Mouse (Mus musculus): Measurements from ENCODE around the gene Epb41. TPM values are rescaled to one million over a fixed set of nuclear protein-coding genes. Genes with fewer than 3 reads are reported as not detected.

Gene Epb41
- total and polyA plus RNA-seq, 3 experiments: 129 to 560 (median 152) TPM

DNA sequence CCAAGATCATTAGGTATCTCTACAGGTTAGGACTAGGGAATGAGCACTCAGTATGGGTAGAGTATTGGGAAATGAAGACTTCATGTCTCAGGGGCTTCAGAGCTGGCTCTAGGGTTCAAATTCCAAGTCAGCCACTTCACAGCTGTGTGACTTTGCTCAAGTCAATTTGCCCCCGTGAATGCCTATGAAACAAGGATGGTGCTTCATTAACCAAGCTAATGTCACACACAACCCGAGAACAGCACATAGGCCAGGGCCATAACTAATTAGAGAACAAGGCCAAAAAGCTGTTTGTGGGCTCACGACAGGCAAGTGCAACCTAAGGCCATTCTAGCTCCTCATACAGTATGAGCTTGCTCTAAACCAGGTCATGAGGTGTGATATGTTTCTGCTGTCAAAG, 3.0 kb downstream of the Epb41 start:
- Histone ChIP-seq H3K9me3 (replicated peaks) (no peaks in the 10 kb centered on the region), H3K27me3 (ENCODE audit: insufficient read depth, low read length) (no peaks in the 10 kb centered on the region), H3K4me3 (ENCODE audit: low read depth, low read length) (peak overlapping the region; percentile 51; the same call in 1 of the 2 replicates), H3K36me3 (replicated peaks) (peaks cover 62% of the 10 kb centered on the region), H3K4me1 (ENCODE audit: insufficient read depth, low read depth, low read length) (peaks cover 79% of the 10 kb centered on the region)
- TF ChIP-seq GATA1 (IDR thresholded peaks at IDR 0.05; ENCODE audit: borderline replicate concordance, low read length) (no peak), POLR2AphosphoS5 (IDR thresholded peaks at IDR 0.05; ENCODE audit: insufficient replicate concordance, low read depth, low read length) (no peak), GATA2 (IDR thresholded peaks at IDR 0.05; ENCODE audit: borderline replicate concordance, low read depth, low read length) (no peak), TAL1 (conservative IDR thresholded peaks at IDR 0.05; ENCODE audit: low read depth, low read length) (no peak), CTCF (IDR thresholded peaks at IDR 0.05; ENCODE audit: low read depth, low read length) (no peak)
- DNase-seq (ENCODE audit: low spot score): no peak
- ATAC-seq (ENCODE audit: extremely low read depth, insufficient number of reproducible peaks, low FRiP score, poor library complexity, severe bottlenecking): no peak

DNA sequence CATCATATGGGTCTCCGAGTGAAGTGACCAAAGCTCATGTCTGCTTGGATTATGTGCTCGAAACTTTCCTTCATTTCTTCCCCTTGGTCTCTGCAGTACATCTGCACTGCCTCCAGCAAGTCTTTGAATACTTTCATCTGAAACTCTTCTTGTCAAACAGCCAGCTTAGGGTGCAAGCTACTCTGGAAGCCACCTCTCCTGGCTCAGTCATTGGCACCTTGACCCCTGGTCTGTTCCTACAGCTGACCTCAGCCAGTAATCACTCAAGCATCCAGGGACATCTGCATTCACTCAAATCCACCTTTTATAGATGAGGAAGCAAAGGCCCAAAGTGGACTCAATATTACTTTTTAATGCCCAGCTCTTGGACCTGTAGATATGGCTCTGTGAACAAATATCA, 3.4 kb downstream of the Epb41 start:
- ATAC-seq (ENCODE audit: extremely low read depth, insufficient number of reproducible peaks, low FRiP score, poor library complexity, severe bottlenecking) (no peak), DNase-seq (ENCODE audit: low spot score) (no peak)
- peaks cover 67% of the 10 kb centered on the region for H3K36me3 ChIP-seq (replicated peaks)
- H3K27me3 ChIP-seq (ENCODE audit: insufficient read depth, low read length): no peaks in the 10 kb centered on the region
- TF ChIP-seq TAL1 (conservative IDR thresholded peaks at IDR 0.05; ENCODE audit: low read depth, low read length) (no peak), GATA1 (IDR thresholded peaks at IDR 0.05; ENCODE audit: borderline replicate concordance, low read length) (no peak), GATA2 (IDR thresholded peaks at IDR 0.05; ENCODE audit: borderline replicate concordance, low read depth, low read length) (no peak), CTCF (IDR thresholded peaks at IDR 0.05; ENCODE audit: low read depth, low read length) (no peak), POLR2AphosphoS5 (IDR thresholded peaks at IDR 0.05; ENCODE audit: insufficient replicate concordance, low read depth, low read length) (no peak)
- peaks cover 79% of the 10 kb centered on the region for H3K4me1 ChIP-seq (ENCODE audit: insufficient read depth, low read depth, low read length)
- H3K4me3 ChIP-seq (ENCODE audit: low read depth, low read length): peak overlapping the region; percentile 51; the same call in 1 of the 2 replicates
- H3K9me3 ChIP-seq (replicated peaks): no peaks in the 10 kb centered on the region

DNA sequence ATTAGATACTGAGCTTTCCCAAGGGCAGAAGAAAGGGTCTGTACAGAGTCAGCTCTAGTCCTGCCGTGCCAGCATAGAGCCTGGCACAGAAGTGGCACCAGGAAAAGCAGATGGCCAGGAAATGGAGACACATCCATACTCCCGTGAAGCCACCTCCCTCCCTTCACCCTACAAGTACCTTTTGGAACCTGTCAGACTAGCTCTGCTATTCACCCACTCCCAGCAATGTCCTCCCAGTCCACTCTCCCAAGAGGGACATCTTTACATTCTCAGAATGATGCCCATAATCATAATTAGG, 7.2 kb downstream of the Epb41 start:
- Histone ChIP-seq H3K36me3 (replicated peaks) (peaks cover 95% of the 10 kb centered on the region), H3K27me3 (ENCODE audit: insufficient read depth, low read length) (no peaks in the 10 kb centered on the region), H3K9me3 (replicated peaks) (no peaks in the 10 kb centered on the region), H3K4me3 (ENCODE audit: low read depth, low read length) (no peak overlapping the region), H3K4me1 (ENCODE audit: insufficient read depth, low read depth, low read length) (peaks cover 92% of the 10 kb centered on the region)
- DNase-seq (ENCODE audit: low spot score) (no peak), ATAC-seq (ENCODE audit: extremely low read depth, insufficient number of reproducible peaks, low FRiP score, poor library complexity, severe bottlenecking) (no peak)
- TF ChIP-seq TAL1 (conservative IDR thresholded peaks at IDR 0.05; ENCODE audit: low read depth, low read length) (no peak), GATA2 (IDR thresholded peaks at IDR 0.05; ENCODE audit: borderline replicate concordance, low read depth, low read length) (no peak), CTCF (IDR thresholded peaks at IDR 0.05; ENCODE audit: low read depth, low read length) (no peak), POLR2AphosphoS5 (IDR thresholded peaks at IDR 0.05; ENCODE audit: insufficient replicate concordance, low read depth, low read length) (no peak), GATA1 (IDR thresholded peaks at IDR 0.05; ENCODE audit: borderline replicate concordance, low read length) (no peak)

DNA sequence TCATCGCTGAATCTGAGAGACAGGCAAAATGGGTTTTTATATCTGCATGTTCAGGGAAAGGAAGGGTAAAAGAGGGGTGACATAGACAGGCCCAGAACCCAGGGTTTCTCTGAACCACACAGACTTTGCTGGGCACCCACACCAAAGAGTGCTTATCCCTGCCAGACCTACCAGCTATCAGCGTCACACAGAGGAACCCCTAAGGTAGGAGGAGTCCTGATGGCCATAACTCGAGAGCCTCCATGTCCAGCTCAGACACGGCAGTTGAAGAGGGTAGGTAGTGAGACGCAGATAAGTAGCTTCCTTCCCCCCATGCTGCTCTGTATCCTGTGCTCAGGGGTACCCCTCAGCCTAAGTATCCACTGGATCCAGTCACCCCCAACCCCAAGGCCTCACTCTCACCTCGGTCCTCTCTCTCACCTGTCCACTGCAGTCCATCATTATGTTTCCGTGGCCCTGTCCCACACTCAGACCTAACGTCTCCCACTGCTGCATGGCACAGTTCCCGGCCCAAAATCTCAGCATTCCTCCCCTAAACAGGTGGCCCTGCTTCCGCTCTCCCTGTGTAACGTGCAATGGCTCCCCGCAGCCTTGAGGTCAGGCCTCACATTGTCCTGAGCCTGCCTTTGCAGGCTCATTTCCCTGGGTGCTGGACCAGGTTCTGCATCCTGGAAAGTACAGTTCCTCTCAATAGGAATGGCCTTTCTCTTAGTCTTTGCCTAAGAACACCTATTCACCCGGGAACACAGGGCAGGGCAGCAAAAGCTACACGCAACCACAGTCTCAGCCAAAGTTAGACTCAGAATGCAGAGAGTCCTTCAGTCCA, 7.8 kb downstream of the Epb41 start:
- no peak for DNase-seq (ENCODE audit: low spot score)
- no peak for TF ChIP-seq TAL1 (conservative IDR thresholded peaks at IDR 0.05; ENCODE audit: low read depth, low read length)
- TF ChIP-seq GATA1 (IDR thresholded peaks at IDR 0.05; ENCODE audit: borderline replicate concordance, low read length): no peak
- TF ChIP-seq CTCF (IDR thresholded peaks at IDR 0.05; ENCODE audit: low read depth, low read length): no peak
- TF ChIP-seq POLR2AphosphoS5 (IDR thresholded peaks at IDR 0.05; ENCODE audit: insufficient replicate concordance, low read depth, low read length): no peak
- ATAC-seq (ENCODE audit: extremely low read depth, insufficient number of reproducible peaks, low FRiP score, poor library complexity, severe bottlenecking): no peak
- peak overlapping the region; percentile 17; the same call in 1 of the 2 replicates for H3K4me3 ChIP-seq (ENCODE audit: low read depth, low read length)
- H3K4me1 ChIP-seq (ENCODE audit: insufficient read depth, low read depth, low read length): peaks cover 92% of the 10 kb centered on the region
- peaks cover 95% of the 10 kb centered on the region for H3K36me3 ChIP-seq (replicated peaks)
- no peaks in the 10 kb centered on the region for H3K9me3 ChIP-seq (replicated peaks)
- no peaks in the 10 kb centered on the region for H3K27me3 ChIP-seq (ENCODE audit: insufficient read depth, low read length)

DNA sequence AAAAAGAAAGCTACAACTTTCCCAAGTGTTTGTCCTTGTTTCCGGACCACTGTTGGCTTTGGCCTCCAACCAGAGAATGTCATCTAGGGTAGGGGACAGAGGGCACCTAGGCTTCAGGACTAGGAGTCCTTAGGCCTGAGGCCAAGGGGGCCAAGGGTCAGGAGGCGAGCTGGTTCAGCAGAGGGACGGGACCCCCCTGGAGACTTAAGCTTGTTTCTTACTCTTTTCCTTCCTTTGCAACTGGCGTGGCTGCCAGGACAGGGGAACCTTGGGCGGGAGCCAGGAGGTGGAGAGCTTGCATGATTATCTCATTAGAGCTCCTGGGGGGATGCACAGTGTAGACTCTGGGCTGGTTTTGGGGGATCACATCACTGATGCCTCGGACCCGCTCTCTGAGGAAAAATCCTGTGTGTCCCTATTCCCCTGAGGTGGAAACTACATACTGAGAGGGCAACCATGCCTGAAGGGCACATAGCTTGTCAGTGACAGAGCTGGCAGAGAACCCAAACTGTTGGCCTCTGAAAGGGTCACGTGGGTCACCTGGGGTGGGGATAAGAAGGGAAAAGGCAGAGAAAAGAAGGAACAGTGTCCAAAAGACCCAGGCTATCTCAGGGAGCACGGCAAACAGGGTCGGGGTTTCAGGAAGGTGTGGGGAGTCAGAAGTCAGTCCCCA, 8.9 kb downstream of the Epb41 start:
- H3K36me3 ChIP-seq (replicated peaks): peaks cover 94% of the 10 kb centered on the region
- ATAC-seq (ENCODE audit: extremely low read depth, insufficient number of reproducible peaks, low FRiP score, poor library complexity, severe bottlenecking) (no peak), DNase-seq (ENCODE audit: low spot score) (no peak)
- H3K4me3 ChIP-seq (ENCODE audit: low read depth, low read length): no peak overlapping the region
- peaks cover 89% of the 10 kb centered on the region for H3K4me1 ChIP-seq (ENCODE audit: insufficient read depth, low read depth, low read length)
- H3K9me3 ChIP-seq (replicated peaks): no peaks in the 10 kb centered on the region
- no peak for TF ChIP-seq TAL1 (conservative IDR thresholded peaks at IDR 0.05; ENCODE audit: low read depth, low read length)
- no peaks in the 10 kb centered on the region for H3K27me3 ChIP-seq (ENCODE audit: insufficient read depth, low read length)

DNA sequence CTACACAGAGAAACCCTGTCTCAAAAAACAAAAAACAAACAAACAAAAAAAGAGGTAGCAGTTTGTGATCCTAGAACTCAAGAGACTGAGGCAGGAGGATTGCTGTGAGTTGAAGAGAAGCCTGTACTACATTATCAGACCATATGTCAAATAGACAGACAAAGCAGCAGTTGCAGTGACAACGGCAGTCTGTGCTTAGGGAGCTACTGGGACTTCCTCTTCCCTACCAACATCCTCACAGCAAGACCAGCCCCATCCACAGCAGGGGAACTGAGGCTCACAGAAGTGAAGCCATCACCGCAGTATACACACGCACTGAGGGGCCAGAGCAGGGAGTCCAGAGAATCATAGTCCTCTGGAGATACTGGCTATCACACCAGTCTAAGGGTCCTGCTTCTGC, 9.5 kb downstream of the Epb41 start:
- no peaks in the 10 kb centered on the region for H3K27me3 ChIP-seq (ENCODE audit: insufficient read depth, low read length)
- peaks cover 93% of the 10 kb centered on the region for H3K36me3 ChIP-seq (replicated peaks)
- ATAC-seq (ENCODE audit: extremely low read depth, insufficient number of reproducible peaks, low FRiP score, poor library complexity, severe bottlenecking) (no peak), DNase-seq (ENCODE audit: low spot score) (no peak)
- peaks cover 88% of the 10 kb centered on the region for H3K4me1 ChIP-seq (ENCODE audit: insufficient read depth, low read depth, low read length)
- H3K4me3 ChIP-seq (ENCODE audit: low read depth, low read length): no peak overlapping the region
- TF ChIP-seq GATA1 (IDR thresholded peaks at IDR 0.05; ENCODE audit: borderline replicate concordance, low read length): no peak
- TF ChIP-seq POLR2AphosphoS5 (IDR thresholded peaks at IDR 0.05; ENCODE audit: insufficient replicate concordance, low read depth, low read length): no peak
- no peak for TF ChIP-seq GATA2 (IDR thresholded peaks at IDR 0.05; ENCODE audit: borderline replicate concordance, low read depth, low read length)
- no peak for TF ChIP-seq TAL1 (conservative IDR thresholded peaks at IDR 0.05; ENCODE audit: low read depth, low read length)
- no peak for TF ChIP-seq CTCF (IDR thresholded peaks at IDR 0.05; ENCODE audit: low read depth, low read length)
- H3K9me3 ChIP-seq (replicated peaks): no peaks in the 10 kb centered on the region
